Mouse (Mus musculus): ENCODE results near the gene Kcnab1. TPM values are rescaled to one million over a fixed set of nuclear protein-coding genes. Genes with fewer than 3 reads are reported as not detected.

Kcnab1 gene
- polyA plus RNA-seq, 1 experiment from 2014 or later, result 0.23 TPM

DNA sequence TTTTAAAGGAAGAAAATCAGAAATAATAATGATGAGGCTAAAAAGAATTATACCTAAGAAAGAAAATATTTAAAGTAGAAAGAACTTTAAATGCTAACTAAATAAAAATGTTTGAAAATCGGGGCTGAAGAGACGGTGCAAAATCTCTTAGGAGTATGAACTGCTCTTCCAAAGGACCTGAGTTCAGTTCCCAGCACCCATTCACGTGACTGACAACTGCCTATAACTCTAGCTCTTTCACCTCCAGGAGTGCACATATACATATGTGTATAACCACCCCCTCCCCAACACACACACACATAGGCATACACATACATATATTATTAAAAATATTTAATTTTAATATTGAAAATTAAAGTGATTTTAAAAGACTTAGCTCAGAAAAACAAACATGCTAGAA, 288.4 kb downstream of the Kcnab1 start:
- in situ Hi-C loops (cut with MboI; ENCODE audit: low pct_unique_long_range_greater_than_20kb), result no loop called here
- ChIA-PET CTCF (interaction anchor here (1.4 kb wide), 1 partner anchor 21 kb away, joined by 3 read pairs; no protein-coding TSS in a partner anchor), POLR2A (no interaction called here)
- TF ChIP-seq CTCF (IDR thresholded peaks at IDR 0.05), result no peak
- no peak for ATAC-seq
- H3K27me3 ChIP-seq, result peaks cover 23% of the 10 kb centered on the region
- DNase-seq (ENCODE audit: low read depth, low spot score), result no peak

- ATAC-seq (no peak), DNase-seq (ENCODE audit: low read depth, low spot score) (no peak)
- no peak for TF ChIP-seq CTCF (IDR thresholded peaks at IDR 0.05)
- CTCF ChIA-PET, result interaction anchor here (0.9 to 2.2 kb wide), 2 partner anchors 11 to 524 kb away, joined by 3 to 7 read pairs; no protein-coding TSS in a partner anchor
- peaks cover 21% of the 10 kb centered on the region for H3K27me3 ChIP-seq
- in situ Hi-C loops (cut with MboI; ENCODE audit: low pct_unique_long_range_greater_than_20kb), result no loop called here
- POLR2A ChIA-PET, result no interaction called here
Measured at GRCm38 (mm10) chr3:65405781-65406180, 296.6 kb downstream of the Kcnab1 start.

DNA sequence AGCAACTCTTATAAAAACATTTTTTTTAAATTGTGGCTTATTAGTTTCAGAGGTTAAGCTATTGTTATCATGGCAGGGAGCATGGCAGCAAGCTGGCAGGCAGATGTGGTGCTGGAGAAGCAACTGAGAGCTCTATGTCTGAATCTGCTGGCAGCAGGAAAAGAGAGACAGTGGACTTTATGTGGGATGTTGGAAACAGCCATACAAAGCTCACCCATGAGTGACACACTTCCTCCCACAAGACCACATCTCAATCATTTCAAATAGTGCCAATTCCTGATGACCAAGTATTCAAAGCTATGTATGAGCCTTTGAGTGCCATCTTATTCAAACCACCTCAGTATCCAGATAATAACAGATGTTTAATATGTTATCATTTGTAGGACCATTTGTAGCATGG, 298.7 kb downstream of the Kcnab1 start:
- ATAC-seq (no peak), DNase-seq (ENCODE audit: low read depth, low spot score) (no peak)
- CTCF ChIA-PET, result interaction anchor here (0.8 to 2.2 kb wide), 5 partner anchors 8 to 55 kb away, joined by 3 to 7 read pairs (median 4); no protein-coding TSS in a partner anchor
- H3K27me3 ChIP-seq, result peaks cover 9% of the 10 kb centered on the region
- POLR2A ChIA-PET, result interaction anchor here (1.2 to 1.3 kb wide), 2 partner anchors 16 to 26 kb away, joined by 3 read pairs; partner anchors contain the start of gene Ssr3
- in situ Hi-C loops (cut with MboI; ENCODE audit: low pct_unique_long_range_greater_than_20kb), result no loop called here
- TF ChIP-seq CTCF (IDR thresholded peaks at IDR 0.05), result no peak

DNA sequence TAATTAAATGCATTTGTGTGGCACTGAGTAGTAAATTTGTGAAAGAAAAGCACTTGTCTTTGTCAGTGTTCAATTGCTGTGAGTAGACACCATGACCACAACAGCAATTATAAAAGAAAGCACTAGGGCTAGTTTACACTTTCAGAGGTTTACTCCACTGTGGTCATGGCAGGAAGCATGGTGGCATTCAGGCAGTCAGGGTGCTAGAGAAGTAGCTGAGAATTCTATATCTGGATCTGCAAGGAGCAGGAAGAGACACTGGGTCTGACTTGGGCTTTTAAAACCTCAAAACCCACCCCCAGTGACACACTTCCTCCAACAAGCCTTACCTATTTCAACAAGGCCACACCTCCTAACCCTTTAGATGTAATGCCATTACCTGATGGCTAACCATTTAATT, 307.4 kb downstream of the Kcnab1 start:
- peaks cover 6% of the 10 kb centered on the region for H3K27me3 ChIP-seq
- no peak for TF ChIP-seq CTCF (IDR thresholded peaks at IDR 0.05)
- in situ Hi-C loops (cut with MboI; ENCODE audit: low pct_unique_long_range_greater_than_20kb), result no loop called here
- ATAC-seq (no peak), DNase-seq (ENCODE audit: low read depth, low spot score) (no peak)
- CTCF ChIA-PET, result interaction anchor here (0.8 to 1.7 kb wide), 4 partner anchors 10 to 18 kb away, joined by 3 to 7 read pairs (median 4); no protein-coding TSS in a partner anchor
- POLR2A ChIA-PET, result no interaction called here

DNA sequence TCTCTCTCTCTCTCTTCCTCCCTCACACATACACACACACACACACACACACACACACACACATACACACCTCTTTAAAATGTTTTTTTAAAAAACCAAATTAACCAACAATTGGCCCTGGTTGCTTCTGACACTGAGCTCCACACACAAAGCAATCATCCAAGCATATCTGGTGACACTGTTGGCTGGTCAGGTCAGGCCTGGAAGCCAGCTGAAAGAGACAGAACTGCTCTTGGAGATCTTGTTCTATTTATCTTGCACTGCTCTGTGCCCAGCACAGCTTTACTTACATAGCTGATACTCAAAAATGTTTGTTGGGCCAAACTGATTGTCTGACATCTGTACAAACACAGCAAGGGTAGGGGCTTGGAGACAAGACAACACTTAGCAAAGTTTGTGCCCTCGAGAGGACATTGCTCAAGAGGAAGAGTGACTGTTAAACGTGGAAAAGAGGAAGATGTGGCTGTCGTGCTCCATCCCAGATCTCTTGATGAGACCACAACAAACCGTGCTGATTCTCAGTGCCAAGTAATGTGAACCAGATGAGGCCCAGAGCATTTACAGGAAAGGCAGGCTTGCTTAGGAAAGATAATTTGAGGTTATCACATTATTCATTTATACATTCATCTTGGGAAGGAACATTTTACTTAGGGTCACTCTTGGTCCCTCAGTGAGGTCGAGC, 308.9 kb downstream of the Kcnab1 start:
- POLR2A ChIA-PET, result interaction anchor here (0.7 kb wide), 1 partner anchor 26 kb away, joined by 3 read pairs; the partner anchor contains the start of gene Ssr3
- H3K27me3 ChIP-seq, result peaks cover 6% of the 10 kb centered on the region
- CTCF ChIA-PET, result interaction anchor here (0.7 to 2.1 kb wide), 7 partner anchors 11 to 29 kb away, joined by 3 to 7 read pairs (median 3); no protein-coding TSS in a partner anchor
- ATAC-seq, result no peak
- in situ Hi-C loops (cut with MboI; ENCODE audit: low pct_unique_long_range_greater_than_20kb), result no loop called here
- no peak for DNase-seq (ENCODE audit: low read depth, low spot score)
- TF ChIP-seq CTCF (IDR thresholded peaks at IDR 0.05), result no peak

- ATAC-seq (no peak), DNase-seq (ENCODE audit: low read depth, low spot score) (no peak)
- ChIA-PET CTCF (interaction anchor here (1.4 kb wide), 1 partner anchor 12 kb away, joined by 3 read pairs; no protein-coding TSS in a partner anchor), POLR2A (interaction anchor here (0.7 kb wide), 1 partner anchor 317 kb away, joined by 3 read pairs; no protein-coding TSS in a partner anchor)
- in situ Hi-C loops (cut with MboI; ENCODE audit: low pct_unique_long_range_greater_than_20kb), result no loop called here
- no peaks in the 10 kb centered on the region for H3K27me3 ChIP-seq
- TF ChIP-seq CTCF (IDR thresholded peaks at IDR 0.05), result no peak
Measured at GRCm38 (mm10) chr3:65419706-65420105, 310.5 kb downstream of the Kcnab1 start.
